Mouse (Mus musculus): ENCODE measurements around the gene Nrg4.

- TF ChIP-seq CTCF (IDR thresholded peaks at IDR 0.05; ENCODE audit: borderline replicate concordance, insufficient read depth, low read depth, low read length) (no peak), POLR2A (IDR thresholded peaks at IDR 0.05; ENCODE audit: borderline replicate concordance, insufficient read depth, low read length) (no peak)
These were observed 34.7 kb downstream of the Nrg4 start for GRCm38 (mm10) chr9:55291966-55292365.
